Mouse (Mus musculus): ENCODE results near the gene Tmem150c.

DNA sequence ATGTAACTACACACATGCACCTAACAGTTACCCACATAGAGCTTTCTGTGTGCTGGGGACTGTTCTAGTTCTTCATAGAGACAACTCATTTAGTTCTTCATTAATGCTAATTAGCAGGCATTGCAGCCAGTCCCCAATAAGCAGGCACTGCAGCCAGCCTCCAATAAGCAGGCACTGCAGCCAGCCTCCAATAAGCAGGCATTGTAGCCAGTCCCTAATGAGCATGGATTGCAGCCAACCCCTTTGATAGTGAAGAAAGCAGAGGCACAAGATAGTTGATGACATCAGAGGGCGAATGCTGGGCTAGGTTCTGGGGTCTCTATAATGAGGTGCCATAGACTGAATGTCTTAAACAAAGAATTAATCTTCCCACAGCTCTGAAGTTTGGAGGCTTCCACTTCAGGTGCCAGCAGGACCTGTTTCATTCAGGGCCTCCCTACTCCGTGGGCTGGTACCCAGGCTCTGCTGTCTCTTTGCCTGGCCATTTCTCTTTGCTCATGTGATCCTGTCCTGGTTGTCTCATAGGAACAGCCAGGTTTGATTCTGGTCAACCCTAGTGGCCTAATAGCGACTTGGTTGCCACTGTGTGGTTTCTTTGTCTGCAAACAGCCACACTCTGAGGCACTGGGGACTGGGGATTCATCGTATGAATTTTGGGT lies 18.6 kb upstream of the Tmem150c start:
- TF ChIP-seq POLR2A (IDR thresholded peaks at IDR 0.05; ENCODE audit: borderline replicate concordance, low read depth, low read length) (no peak), CTCF (IDR thresholded peaks at IDR 0.05; ENCODE audit: low read depth, low read length) (no peak)
